ENCODE assay signal across 8 mouse cellular contexts in the genomic region with DNA sequence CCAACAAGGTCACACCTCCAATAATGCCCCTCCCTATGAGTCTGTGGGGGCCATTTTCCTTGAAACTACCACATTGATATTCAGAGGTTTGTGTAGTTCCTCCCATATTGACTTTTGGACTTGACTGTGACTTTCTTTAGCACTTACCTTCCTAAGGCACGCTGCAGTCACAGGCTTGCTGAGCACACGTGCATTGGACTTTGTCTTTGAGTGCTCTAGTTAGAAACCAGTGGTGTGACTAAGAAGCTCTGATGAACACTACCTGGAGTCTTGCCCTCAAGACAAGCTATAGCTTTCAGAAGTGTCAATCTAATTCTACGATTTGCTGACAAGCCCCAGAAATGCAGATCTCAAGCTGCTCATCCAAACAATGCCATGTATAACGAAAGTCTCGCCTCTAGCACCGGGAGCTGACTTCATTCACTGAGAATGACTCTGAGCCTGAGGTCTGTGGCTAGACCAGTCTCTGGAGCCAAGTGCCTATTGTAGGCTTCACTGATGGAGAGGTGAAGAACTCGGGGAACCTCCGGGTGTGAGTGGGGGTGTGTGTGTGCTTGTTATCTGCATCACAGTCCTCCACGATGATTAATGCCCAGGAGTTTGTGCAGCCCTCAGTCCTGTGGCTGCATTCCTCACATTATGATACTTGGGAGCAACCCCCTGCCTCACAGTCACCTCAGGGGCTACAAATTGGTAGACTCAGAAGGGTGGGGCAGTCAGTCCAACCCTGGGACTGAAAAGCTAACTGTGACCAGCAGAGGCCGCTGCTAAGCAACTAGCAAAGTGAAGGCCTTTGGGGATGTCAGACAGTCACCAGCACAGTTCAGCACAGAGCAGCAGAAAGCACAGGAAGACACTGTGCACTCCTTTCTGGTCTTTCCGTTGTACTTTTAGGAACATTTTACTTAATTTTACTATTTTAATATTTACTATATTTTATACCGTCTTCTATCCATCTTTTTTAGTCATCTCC. TPM values are rescaled to one million over a fixed set of nuclear protein-coding genes. Genes with fewer than 3 reads are reported as not detected.
A peak's percentile ranks its signal among the peaks of the same experiment; 100 is the strongest.
DNase-seq lines count a peak whose midpoint lies in the region; ATAC-seq and TF ChIP-seq lines count a peak whose summit lies in the region.

No protein-coding gene starts in this region.

- H3K9me3 ChIP-seq in heart, embryonic 15.5 days (replicated peaks), result no peaks in the 10 kb centered on the region

- no peak for TF ChIP-seq POLR2A in liver, adult 2 months (IDR thresholded peaks at IDR 0.05; ENCODE audit: extremely low read depth, insufficient read depth, low read length)

- peak; percentile 53 for DNase-seq in CD4-positive helper T cell, adult 2 months (ENCODE audit: low read depth, low spot score)
- DNase-seq in brain, adult 2 months (ENCODE audit: low read depth, low spot score), result peak; percentile 86
- peak; percentile 86 for DNase-seq in kidney, postnatal 10 days
- peak; percentile 65 for DNase-seq in liver, adult 2 months (ENCODE audit: extremely low read depth, low read depth, low spot score)
- peak; percentile 45 to 64 for DNase-seq in natural killer cell, adult 2 months (ENCODE audit: low spot score in 2 of 2)
- DNase-seq in splenic B cell, adult 2 months (ENCODE audit: low read depth, low spot score), result peak; percentile 79

- H3K27ac ChIP-seq in heart, embryonic 15.5 days, result no peak overlapping the region
- no peak overlapping the region for H3K27ac ChIP-seq in liver, adult 2 months (replicated peaks; ENCODE audit: insufficient read depth, low read depth, low read length)

- H3K9ac ChIP-seq in heart, embryonic 15.5 days, result no peak overlapping the region
- no peak overlapping the region for H3K9ac ChIP-seq in liver, adult 2 months (ENCODE audit: low read depth, low read length)

- H3K4me1 ChIP-seq in heart, embryonic 15.5 days (replicated peaks), result peaks cover 7% of the 10 kb centered on the region
- peaks cover 2% of the 10 kb centered on the region; the same call in 1 of the 2 replicates for H3K4me1 ChIP-seq in liver, adult 2 months (ENCODE audit: control insufficient read depth, insufficient read depth, low read length)

- H3K4me3 ChIP-seq in heart, embryonic 15.5 days, result no peak overlapping the region
- no peak overlapping the region for H3K4me3 ChIP-seq in liver, adult 2 months (ENCODE audit: insufficient read depth, low read depth, low read length)

- H3K4me2 ChIP-seq in heart, embryonic 15.5 days, result no peak overlapping the region

- H3K79me2 ChIP-seq in liver, adult 2 months (ENCODE audit: control insufficient read depth, insufficient read depth, low read length), result no peaks in the 10 kb centered on the region

- peak; percentile 87 for TF ChIP-seq CTCF in liver, adult 2 months (IDR thresholded peaks at IDR 0.05; ENCODE audit: low read depth, low read length)

- no peaks in the 10 kb centered on the region for H3K27me3 ChIP-seq in heart, embryonic 15.5 days
- no peaks in the 10 kb centered on the region for H3K27me3 ChIP-seq in liver, adult 2 months (ENCODE audit: control insufficient read depth, insufficient read depth, low read length)
- no peaks in the 10 kb centered on the region for H3K27me3 ChIP-seq in splenic B cell, adult 2 months (ENCODE audit: control insufficient read depth, insufficient read depth, low read length, poor library complexity, severe bottlenecking)

- WGBS in heart, embryonic 15.5 days, result 68% methylated on average over 12 of the region's 12 CpGs
- WGBS in liver, adult 2 months, result 61% methylated on average over 12 of the region's 12 CpGs

- ATAC-seq in erythroid progenitor cell, adult 5-6 weeks (replicated peaks; ENCODE audit: low FRiP score, poor library complexity, severe bottlenecking), result peak; percentile 65; the same call in 1 of the 2 replicates
- 0 out of 2 replicates have a peak, but pooled peaks have one; percentile 62 for ATAC-seq in heart, embryonic 15.5 days (replicated peaks; ENCODE audit: insufficient number of reproducible peaks, insufficient read depth, low FRiP score, low read depth)

- no peaks in the 10 kb centered on the region for H3K36me3 ChIP-seq in heart, embryonic 15.5 days
- H3K36me3 ChIP-seq in liver, adult 2 months (ENCODE audit: control insufficient read depth, insufficient read depth, low read length), result no peaks in the 10 kb centered on the region
- no peaks in the 10 kb centered on the region for H3K36me3 ChIP-seq in splenic B cell, adult 2 months (ENCODE audit: control insufficient read depth, insufficient read depth, low read length, poor library complexity, severe bottlenecking)

RNA-seq across cellular contexts. Expression of a gene that starts 59.2 kb away (rescaled TPM):
- total RNA-seq in erythroid progenitor cell, adult 5-6 weeks (2015; ENCODE audit: low replicate concordance), result 5.4 and 11.3 TPM in 2 replicates
- 10.1 and 17.5 TPM in 2 replicates for total RNA-seq in erythroid progenitor cell, adult 5-6 weeks (2017; ENCODE audit: low replicate concordance)
- polyA plus RNA-seq in heart, embryonic 15.5 days (2015; fragmentation: Nextera tagmentation; extraction: Ambion mirVana), result 26.1 and 27.2 TPM in 2 replicates
- total RNA-seq in liver, adult 2 months (2014; rRNA removed), result 6.8 and 7.6 TPM in 2 replicates
- 1.9 and 2.0 TPM in 2 replicates for polyA plus RNA-seq in liver, adult 2 months (2012; rRNA removed)
